Mouse (Mus musculus) embryo, embryonic 11.5 days (tissue): Measurements from ENCODE around the gene Eri3.
A peak's percentile ranks its signal among the peaks of the same experiment; 100 is the strongest.

Source experiments
- DNase-seq: peaks from one replicate; pipeline ENCODE4 v3.0.0-alpha.2; 2012; ENCODE audit warnings: low read depth, low spot score

Eri3 gene

GRCm38 (mm10) chr4:117550140-117550851 is at the start of gene Eri3:
TSS of gene Eri3 (plus strand) at chr4:117550365.
- DNase-seq: peak; percentile 95

GRCm38 (mm10) chr4:117518246-117518645 is 31.9 kb upstream of the Eri3 start:
- DNase-seq: no peak

GRCm38 (mm10) chr4:117521350-117521749 is 28.8 kb upstream of the Eri3 start:
- no peak for DNase-seq

- DNase-seq: no peak
These were observed 24.2 kb upstream of the Eri3 start for GRCm38 (mm10) chr4:117525990-117526389.

- no peak for DNase-seq
These were observed 22.9 kb upstream of the Eri3 start for GRCm38 (mm10) chr4:117527116-117527899.

- peak; percentile 52 for DNase-seq
These were observed 22.2 kb upstream of the Eri3 start for GRCm38 (mm10) chr4:117527952-117528351.

GRCm38 (mm10) chr4:117529843-117530242 is 20.3 kb upstream of the Eri3 start:
- no peak for DNase-seq

GRCm38 (mm10) chr4:117535496-117536200 is 14.5 kb upstream of the Eri3 start:
- DNase-seq: no peak

- no peak for DNase-seq
These were observed 13.2 kb upstream of the Eri3 start for GRCm38 (mm10) chr4:117537002-117537401.

- DNase-seq: no peak
These were observed 10.7 kb upstream of the Eri3 start for GRCm38 (mm10) chr4:117539329-117539980.

GRCm38 (mm10) chr4:117540571-117540970 is 9.6 kb upstream of the Eri3 start:
- no peak for DNase-seq

GRCm38 (mm10) chr4:117545448-117545847 is 4.7 kb upstream of the Eri3 start:
- no peak for DNase-seq

- DNase-seq: no peak
These were observed 3.5 kb upstream of the Eri3 start for GRCm38 (mm10) chr4:117546616-117547015.

- no peak for DNase-seq
These were observed 589 bp upstream of the Eri3 start for GRCm38 (mm10) chr4:117549576-117549975.

GRCm38 (mm10) chr4:117551144-117552000 is 1.2 kb downstream of the Eri3 start:
- no peak for DNase-seq

GRCm38 (mm10) chr4:117555495-117555894 is 5.3 kb downstream of the Eri3 start:
- no peak for DNase-seq

- no peak for DNase-seq
These were observed 6.2 kb downstream of the Eri3 start for GRCm38 (mm10) chr4:117556372-117556771.

GRCm38 (mm10) chr4:117557068-117557645 is 7.0 kb downstream of the Eri3 start:
- DNase-seq: no peak

GRCm38 (mm10) chr4:117563967-117564366 is 13.8 kb downstream of the Eri3 start:
- DNase-seq: no peak

- no peak for DNase-seq
These were observed 18.7 kb downstream of the Eri3 start for GRCm38 (mm10) chr4:117568846-117569245.
